Mouse (Mus musculus) heart, embryonic 11.5 days (tissue): ENCODE data around the gene Prrx2. TPM values are rescaled to one million over a fixed set of nuclear protein-coding genes. Genes with fewer than 3 reads are reported as not detected.
"Not testable (repeated sequence)": the region's sequence is repeated elsewhere in the genome, so short reads cannot be mapped to it uniquely, and the experiment has no call there.

ENCODE experiments used
- ATAC-seq: fragments of 200-750 bp; cut with Nextera tagmentation; replicated peaks from 2 replicates; pipeline ENCODE4 v1.8.0; 2017; ENCODE audit warnings: moderate library complexity; ENCODE audit not compliant: insufficient number of reproducible peaks, low FRiP score, low TSS enrichment
- H3K27ac ChIP-seq: fragments of 300-500 bp; sonication (generic); 2 replicates; pipeline ENCODE4 v1.5.1; 2014; ENCODE audit warnings: mild to moderate bottlenecking, low read depth, low read length
- H3K27me3 ChIP-seq: fragments of 300-500 bp; sonication (generic); 2 replicates; pipeline ENCODE4 v1.6.1; 2014; ENCODE audit warnings: mild to moderate bottlenecking, low read length, mixed read lengths; ENCODE audit not compliant: control insufficient read depth, insufficient read depth
- H3K36me3 ChIP-seq: fragments of 300-500 bp; sonication (generic); 2 replicates; pipeline ENCODE4 v1.6.1; 2014; ENCODE audit warnings: mild to moderate bottlenecking, low read length, moderate library complexity, mixed read lengths; ENCODE audit not compliant: control insufficient read depth, insufficient read depth
- H3K4me1 ChIP-seq: fragments of 300-500 bp; sonication (generic); 2 replicates; pipeline ENCODE4 v1.6.1; 2014; ENCODE audit warnings: low read length; ENCODE audit not compliant: control insufficient read depth, insufficient read depth
- H3K4me2 ChIP-seq: fragments of 300-500 bp; sonication (generic); 2 replicates; pipeline ENCODE4 v1.6.1; 2014; ENCODE audit warnings: mild to moderate bottlenecking, moderate library complexity
- H3K4me3 ChIP-seq: fragments of 300-500 bp; sonication (generic); 2 replicates; pipeline ENCODE4 v1.5.1; 2014; ENCODE audit warnings: low read depth, low read length
- H3K9ac ChIP-seq: fragments of 300-500 bp; sonication (generic); 2 replicates; pipeline ENCODE4 v1.6.1; 2014; ENCODE audit warnings: mild to moderate bottlenecking, low read depth, low read length, moderate library complexity
- H3K9me3 ChIP-seq: fragments of 300-500 bp; sonication (generic); replicated peaks from 2 replicates; pipeline ENCODE4 v1.6.1; 2016; ENCODE audit warnings: low read length; ENCODE audit not compliant: control insufficient read depth
- WGBS: fragments of 180-500 bp; shearing (Covaris S2); extraction: QIAGEN DNeasy Blood & Tissue Kit; methylation state at CpG from one replicate; pipeline ENCODE4 v1.1.7; 2014; ENCODE audit not compliant: insufficient replicate concordance; 5-methylcytosine and 5-hydroxymethylcytosine counted together
- polyA plus RNA-seq: library from polyadenylated mRNA; unstranded; fragments of >200 nt; fragmentation: Nextera tagmentation; extraction: Ambion mirVana; gene quantifications from 2 replicates; pipeline ENCODE4 v1.2.1, GENCODE M21; 2014

The Prrx2 gene
- polyA plus RNA-seq, 1 experiment from 2014 or later = 55.8 TPM

GRCm38 (mm10) chr2:30927151-30927781, 92.5 kb downstream of the Prrx2 start:
- H3K4me3 ChIP-seq = no peak overlapping the region
- no peak for ATAC-seq
- no peaks in the 10 kb centered on the region for H3K27me3 ChIP-seq
- 32% methylated on average over 9 of the region's 9 CpGs for WGBS
- no peaks in the 10 kb centered on the region for H3K36me3 ChIP-seq
- H3K27ac ChIP-seq = peak overlapping the region; percentile 76
- no peaks in the 10 kb centered on the region for H3K9me3 ChIP-seq
- H3K4me2 ChIP-seq = no peak overlapping the region
- 0 out of 2 replicates have a peak overlapping the region, but pooled peaks have one; percentile 30 for H3K9ac ChIP-seq
- H3K4me1 ChIP-seq = peaks cover 25% of the 10 kb centered on the region

- 23% methylated on average over 14 of the region's 14 CpGs for WGBS
- ATAC-seq = peak; percentile 49; the same call in 1 of the 2 replicates
- H3K27ac ChIP-seq = peak overlapping the region; percentile 76; the same call in 1 of the 2 replicates
These were observed 93.3 kb downstream of the Prrx2 start for GRCm38 (mm10) chr2:30927844-30928628.

GRCm38 (mm10) chr2:30928893-30929482, 94.2 kb downstream of the Prrx2 start:
- H3K4me1 ChIP-seq = peaks cover 25% of the 10 kb centered on the region
- no peak overlapping the region for H3K4me3 ChIP-seq
- H3K9me3 ChIP-seq = no peaks in the 10 kb centered on the region
- no peaks in the 10 kb centered on the region for H3K27me3 ChIP-seq
- peak overlapping the region; percentile 64 for H3K4me2 ChIP-seq
- 0 out of 2 replicates have a peak, but pooled peaks have one; percentile 39 for ATAC-seq
- peak overlapping the region; percentile 50; the same call in 1 of the 2 replicates for H3K9ac ChIP-seq
- WGBS = 28% methylated on average over 12 of the region's 12 CpGs
- no peak overlapping the region for H3K27ac ChIP-seq
- no peaks in the 10 kb centered on the region for H3K36me3 ChIP-seq

More at GRCm38 (mm10) chr2:30927844-30928628, 93.3 kb downstream of the Prrx2 start:
- H3K4me1 ChIP-seq = peaks cover 25% of the 10 kb centered on the region
- H3K27me3 ChIP-seq = no peaks in the 10 kb centered on the region
- no peak overlapping the region for H3K9ac ChIP-seq
- no peaks in the 10 kb centered on the region for H3K36me3 ChIP-seq
- no peak overlapping the region for H3K4me3 ChIP-seq
- H3K9me3 ChIP-seq = no peaks in the 10 kb centered on the region
- H3K4me2 ChIP-seq = no peak overlapping the region

GRCm38 (mm10) chr2:30929483-30930045, 94.8 kb downstream of the Prrx2 start, which contains the start of gene Ptges:
Gene Ptges, minus strand, starts transcription at chr2:30929863.
- no peaks in the 10 kb centered on the region for H3K9me3 ChIP-seq
- no peak within 1 kb of the TSS for H3K27ac ChIP-seq
- H3K9ac ChIP-seq = peak within 1 kb of the TSS; percentile 50
- H3K4me3 ChIP-seq = 0 out of 2 replicates have a peak within 1 kb of the TSS, but pooled peaks have one; percentile 14
- H3K4me1 ChIP-seq = peaks cover 25% of the 10 kb centered on the region
- 2% methylated on average over 23 of the region's 23 CpGs for WGBS
- H3K27me3 ChIP-seq = no peaks in the 10 kb centered on the region
- H3K4me2 ChIP-seq = peak within 1 kb of the TSS; percentile 64
- no peak; the same call in 1 of the 2 replicates for ATAC-seq
- no peaks in the 10 kb centered on the region for H3K36me3 ChIP-seq

GRCm38 (mm10) chr2:30930846-30931245, 96.1 kb downstream of the Prrx2 start:
- H3K27ac ChIP-seq, ATAC-seq, H3K4me2 ChIP-seq, H3K4me3 ChIP-seq, H3K27me3 ChIP-seq, H3K9ac ChIP-seq, H3K9me3 ChIP-seq, H3K36me3 ChIP-seq: not testable (repeated sequence)
- WGBS = 86% methylated on average over 2 of the region's 2 CpGs
- peaks cover 25% of the 10 kb centered on the region for H3K4me1 ChIP-seq

Other genes with a start within 250 kb of the Prrx2 start
- gene Cstad, start 239.9 kb upstream of the Prrx2 start, polyA plus RNA-seq = 1.7 and 2.4 TPM in 2 replicates
- gene 1700001O22Rik, start 31.3 kb upstream of the Prrx2 start, polyA plus RNA-seq = 1.2 and 1.6 TPM in 2 replicates
- gene Ntmt1, start 27.1 kb upstream of the Prrx2 start, polyA plus RNA-seq = 82.6 and 87.5 TPM in 2 replicates
- gene Asb6, start 4.6 kb upstream of the Prrx2 start, polyA plus RNA-seq = 20.2 and 22.8 TPM in 2 replicates
- 3.1 and 3.6 TPM in 2 replicates for gene Ptges, start 94.9 kb downstream of the Prrx2 start, polyA plus RNA-seq
- gene Tor1b, start 118.0 kb downstream of the Prrx2 start, polyA plus RNA-seq = 23.3 and 23.7 TPM in 2 replicates
- 54.9 and 57.6 TPM in 2 replicates for gene Tor1a, start 133.0 kb downstream of the Prrx2 start, polyA plus RNA-seq
- gene BC005624, start 147.2 kb downstream of the Prrx2 start, polyA plus RNA-seq = 31.4 and 33.0 TPM in 2 replicates
- 11.2 and 14.8 TPM in 2 replicates for gene Usp20, start 147.3 kb downstream of the Prrx2 start, polyA plus RNA-seq